Mouse (Mus musculus) forebrain, embryonic 15.5 days (tissue): ENCODE measurements around the gene Stam2. TPM values are rescaled to one million over a fixed set of nuclear protein-coding genes. Genes with fewer than 3 reads are reported as not detected.

Source experiments
- polyA plus RNA-seq: library from polyadenylated mRNA; unstranded; fragments of >200 nt; fragmentation: Nextera tagmentation; extraction: Ambion mirVana; gene quantifications from 2 replicates; pipeline ENCODE4 v1.2.1, GENCODE M21; 2015

Stam2 gene
- polyA plus RNA-seq, 1 experiment from 2014 or later = 46.5 TPM

Other genes with a start within 250 kb of the Stam2 start
- 12.5 and 12.7 TPM in 2 replicates for gene Cacnb4, start 65.5 kb downstream of the Stam2 start, polyA plus RNA-seq
- 18.1 and 18.6 TPM in 2 replicates for gene Fmnl2, start 115.6 kb upstream of the Stam2 start, polyA plus RNA-seq